Mouse (Mus musculus): ENCODE data around the gene Bag5.

DNA sequence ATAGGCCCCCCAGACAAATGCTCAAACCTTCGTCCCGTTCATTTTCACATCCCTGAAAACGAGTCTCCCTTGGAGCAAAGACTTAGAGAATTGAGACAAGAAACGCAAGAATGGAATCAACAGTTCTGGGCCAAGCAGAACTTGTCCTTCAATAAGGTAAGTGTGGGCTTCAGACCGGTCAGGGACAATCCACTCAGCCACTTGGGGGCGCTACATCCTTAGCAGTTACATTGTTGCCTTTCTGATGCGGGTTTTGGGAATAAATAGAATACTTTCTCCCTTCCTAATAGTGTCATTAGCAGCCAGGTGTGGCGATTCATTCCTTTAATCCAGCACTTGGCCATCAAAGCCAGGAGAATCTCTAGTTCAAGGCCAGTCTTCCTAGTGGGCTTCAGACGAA lies 9.6 kb upstream of the Bag5 start:
- peak; percentile 72 for TF ChIP-seq CTCF (IDR thresholded peaks at IDR 0.05; ENCODE audit: low read depth)
- no peak for TF ChIP-seq EP300 (IDR thresholded peaks at IDR 0.05; ENCODE audit: low read depth)

Measured in liver, embryonic 14.5 days (tissue).